ENCODE assay signal across 14 mouse cellular contexts in genomic region chr5:125193478-125194439, GRCm38 (mm10). TPM values are rescaled to one million over a fixed set of nuclear protein-coding genes. Genes with fewer than 3 reads are reported as not detected.
A peak's percentile ranks its signal among the peaks of the same experiment; 100 is the strongest.
DNase-seq lines count a peak whose midpoint lies in the region; ATAC-seq and TF ChIP-seq lines count a peak whose summit lies in the region.
"Had no signal": no experiment of that assay in that cellular context is flagged by ENCODE, and none has a peak within 500 bp of the region (broad histone marks: within the 10 kb centered on the region; RNA-seq: fewer than 3 reads in every experiment).

No protein-coding gene starts in this region.

- TF ChIP-seq CTCF in testis, adult 2 months (IDR thresholded peaks at IDR 0.05; ENCODE audit: control insufficient read depth, insufficient read depth, insufficient replicate concordance, low read depth, low read length), result no peak

- H3K27me3 ChIP-seq in forebrain, embryonic 10.5 days (ENCODE audit: poor library complexity, severe bottlenecking), result peaks cover 8% of the 10 kb centered on the region
- H3K27me3 ChIP-seq in forebrain, embryonic 16.5 days (replicated peaks; ENCODE audit: control insufficient read depth, insufficient read depth, low read length), result no peaks in the 10 kb centered on the region
- H3K27me3 ChIP-seq in kidney, embryonic 15.5 days, result peaks cover 6% of the 10 kb centered on the region; the same call in 1 of the 2 replicates
- no peaks in the 10 kb centered on the region for H3K27me3 ChIP-seq in kidney, embryonic 16.5 days (ENCODE audit: insufficient read depth, low read length)
- H3K27me3 ChIP-seq in testis, adult 2 months (ENCODE audit: control insufficient read depth, insufficient read depth, low read length), result no peaks in the 10 kb centered on the region
- H3K27me3 ChIP-seq: heart, embryonic 15.5 days; neural tube, embryonic 12.5 days had no signal

- ATAC-seq in forebrain, embryonic 16.5 days, result no peak
- no peak for ATAC-seq in kidney, embryonic 15.5 days (replicated peaks; ENCODE audit: low FRiP score)
- no peak for ATAC-seq in kidney, embryonic 16.5 days (ENCODE audit: low FRiP score, low TSS enrichment)
- ATAC-seq: forebrain, postnatal 0 days; liver, embryonic 12.5 days had no signal

- 0 out of 2 replicates have a peak overlapping the region, but pooled peaks have one; percentile 25 for H3K27ac ChIP-seq in forebrain, embryonic 10.5 days
- no peak overlapping the region for H3K27ac ChIP-seq in forebrain, embryonic 16.5 days (ENCODE audit: low read length)
- no peak overlapping the region for H3K27ac ChIP-seq in kidney, embryonic 15.5 days
- no peak overlapping the region for H3K27ac ChIP-seq in kidney, embryonic 16.5 days (ENCODE audit: low read length)
- peak overlapping the region; percentile 37; the same call in 1 of the 2 replicates for H3K27ac ChIP-seq in testis, adult 2 months (ENCODE audit: control insufficient read depth, insufficient read depth, low read depth, low read length)
- H3K27ac ChIP-seq: heart, embryonic 15.5 days; liver, embryonic 12.5 days; neural tube, embryonic 12.5 days had no signal

- WGBS in forebrain, embryonic 10.5 days, result 85% methylated on average over 25 of the region's 25 CpGs
- WGBS in forebrain, embryonic 16.5 days, result 70% methylated on average over 25 of the region's 25 CpGs
- WGBS in kidney, embryonic 15.5 days, result 55% methylated on average over 25 of the region's 25 CpGs
- WGBS in kidney, embryonic 16.5 days, result 50% methylated on average over 25 of the region's 25 CpGs

- no peaks in the 10 kb centered on the region for H3K36me3 ChIP-seq in forebrain, embryonic 10.5 days (replicated peaks)
- no peaks in the 10 kb centered on the region for H3K36me3 ChIP-seq in forebrain, embryonic 16.5 days (ENCODE audit: control insufficient read depth, insufficient read depth)
- H3K36me3 ChIP-seq in kidney, embryonic 15.5 days, result no peaks in the 10 kb centered on the region
- H3K36me3 ChIP-seq in kidney, embryonic 16.5 days (ENCODE audit: insufficient read depth, low read length), result no peaks in the 10 kb centered on the region
- H3K36me3 ChIP-seq in testis, adult 2 months (ENCODE audit: control insufficient read depth, insufficient read depth, low read length), result no peaks in the 10 kb centered on the region
- H3K36me3 ChIP-seq: heart, embryonic 15.5 days; liver, embryonic 12.5 days; neural tube, embryonic 12.5 days had no signal

- peaks cover 45% of the 10 kb centered on the region for H3K4me1 ChIP-seq in forebrain, embryonic 10.5 days
- H3K4me1 ChIP-seq in forebrain, embryonic 16.5 days (replicated peaks; ENCODE audit: control insufficient read depth, insufficient read depth, low read length), result peaks cover 6% of the 10 kb centered on the region
- H3K4me1 ChIP-seq in kidney, embryonic 15.5 days, result peaks cover 29% of the 10 kb centered on the region
- 0 out of 2 replicates have a peak, but pooled peaks cover 3% of the 10 kb centered on the region for H3K4me1 ChIP-seq in kidney, embryonic 16.5 days (ENCODE audit: insufficient read depth, low read length)
- H3K4me1 ChIP-seq in testis, adult 2 months (ENCODE audit: control insufficient read depth, insufficient read depth, low read length), result peaks cover 4% of the 10 kb centered on the region

- DNase-seq in forebrain, embryonic 10.5 days (ENCODE audit: extremely low spot score, low spot score), result no peak
- peak; percentile 56 for DNase-seq in lung, postnatal 10 days
- DNase-seq in lung, postnatal 25 days (ENCODE audit: low spot score), result no peak
- no peak for DNase-seq in yolk sac, embryonic 10.5 days (ENCODE audit: low spot score)
- DNase-seq: cerebellum, adult 8-10 months; forebrain, postnatal 0 days; retina, postnatal 1 day had no signal

- H3K4me2 ChIP-seq in forebrain, embryonic 16.5 days (ENCODE audit: low read length), result no peak overlapping the region
- peak overlapping the region; percentile 20; the same call in 1 of the 2 replicates for H3K4me2 ChIP-seq in kidney, embryonic 15.5 days
- no peak overlapping the region for H3K4me2 ChIP-seq in kidney, embryonic 16.5 days (replicated peaks; ENCODE audit: low read depth, low read length)
- H3K4me2 ChIP-seq: heart, embryonic 15.5 days; liver, embryonic 12.5 days; neural tube, embryonic 12.5 days had no signal

- H3K9me3 ChIP-seq in forebrain, embryonic 10.5 days, result no peaks in the 10 kb centered on the region
- no peaks in the 10 kb centered on the region for H3K9me3 ChIP-seq in forebrain, embryonic 16.5 days (ENCODE audit: control insufficient read depth, low read length)
- H3K9me3 ChIP-seq in kidney, embryonic 15.5 days (replicated peaks), result no peaks in the 10 kb centered on the region
- H3K9me3 ChIP-seq in kidney, embryonic 16.5 days (ENCODE audit: low read length), result no peaks in the 10 kb centered on the region
- H3K9me3 ChIP-seq: heart, embryonic 15.5 days; liver, embryonic 12.5 days; neural tube, embryonic 12.5 days had no signal

- no peak overlapping the region for H3K4me3 ChIP-seq in forebrain, embryonic 10.5 days
- H3K4me3 ChIP-seq in forebrain, embryonic 16.5 days (replicated peaks; ENCODE audit: low read length), result no peak overlapping the region
- H3K4me3 ChIP-seq in kidney, embryonic 15.5 days (replicated peaks), result no peak overlapping the region
- no peak overlapping the region for H3K4me3 ChIP-seq in kidney, embryonic 16.5 days (ENCODE audit: low read length)
- H3K4me3 ChIP-seq in testis, adult 2 months (ENCODE audit: control insufficient read depth, low read depth, low read length), result no peak overlapping the region
- H3K4me3 ChIP-seq: heart, embryonic 15.5 days; liver, embryonic 12.5 days; neural tube, embryonic 12.5 days had no signal

- no peak overlapping the region for H3K9ac ChIP-seq in forebrain, embryonic 16.5 days (replicated peaks; ENCODE audit: low read depth, low read length)
- no peak overlapping the region for H3K9ac ChIP-seq in kidney, embryonic 15.5 days
- no peak overlapping the region for H3K9ac ChIP-seq in kidney, embryonic 16.5 days (replicated peaks; ENCODE audit: low read length)
- H3K9ac ChIP-seq: forebrain, postnatal 0 days; heart, embryonic 15.5 days; liver, embryonic 12.5 days; neural tube, embryonic 12.5 days had no signal

- no peak for TF ChIP-seq POLR2A in testis, adult 2 months (IDR thresholded peaks at IDR 0.05; ENCODE audit: control insufficient read depth, low read depth, low read length)

RNA-seq across cellular contexts. Expression of gene Ncor2, which starts 14.7 kb away (rescaled TPM):
- polyA plus RNA-seq in forebrain, embryonic 10.5 days (2016; fragmentation: Nextera tagmentation; extraction: Ambion mirVana), result 15.7 and 17.8 TPM in 2 replicates
- 26.5 and 27.1 TPM in 2 replicates for polyA plus RNA-seq in forebrain, embryonic 16.5 days (2015; fragmentation: Nextera tagmentation; extraction: Ambion mirVana)
- 27.5 and 28.8 TPM in 2 replicates for polyA plus RNA-seq in kidney, embryonic 15.5 days (2015; fragmentation: Nextera tagmentation; extraction: Ambion mirVana)
- 25.9 and 27.5 TPM in 2 replicates for polyA plus RNA-seq in kidney, embryonic 16.5 days (2015; fragmentation: Nextera tagmentation; extraction: Ambion mirVana)
- 28.0 and 31.7 TPM in 2 replicates for polyA plus RNA-seq in testis, adult 2 months (2012; rRNA removed)

Comparison
In these comparisons a context has a peak if more than half of its experiments do, and no peak if none do; other contexts are left out.
1. H3K27ac ChIP-seq: peak in forebrain, embryonic 10.5 days (single experiment) and testis, adult 2 months (single experiment); none in forebrain, embryonic 16.5 days (single experiment), kidney, embryonic 15.5 days (single experiment) and kidney, embryonic 16.5 days (single experiment).